Mouse (Mus musculus): ENCODE data around the gene P4ha3.
"Not testable (repeated sequence)": the region's sequence is repeated elsewhere in the genome, so short reads cannot be mapped to it uniquely, and the experiment has no call there.

The P4ha3 gene

DNA sequence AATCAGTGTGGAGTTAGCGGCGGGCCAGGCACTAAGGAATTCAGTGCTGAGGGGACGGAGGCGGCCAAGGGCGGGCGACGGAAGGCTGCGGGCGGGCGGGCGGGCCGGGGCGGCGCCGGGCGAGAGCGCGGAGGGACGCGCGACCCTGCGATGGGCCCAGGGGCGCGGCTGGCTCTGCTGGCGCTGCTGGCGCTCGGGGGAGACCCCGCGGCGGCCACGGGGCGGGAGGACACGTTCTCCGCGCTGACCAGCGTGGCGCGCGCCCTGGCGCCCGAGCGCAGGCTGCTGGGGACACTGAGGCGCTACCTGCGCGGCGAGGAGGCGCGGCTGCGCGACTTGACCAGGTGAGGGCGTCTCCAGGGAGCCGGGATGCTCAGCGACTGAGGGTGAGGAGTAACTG lies at the start of gene P4ha3:
Gene P4ha3 (plus strand): TSS at position 138 of the 400 bp plus-strand sequence.
- no peak for DNase-seq

DNA sequence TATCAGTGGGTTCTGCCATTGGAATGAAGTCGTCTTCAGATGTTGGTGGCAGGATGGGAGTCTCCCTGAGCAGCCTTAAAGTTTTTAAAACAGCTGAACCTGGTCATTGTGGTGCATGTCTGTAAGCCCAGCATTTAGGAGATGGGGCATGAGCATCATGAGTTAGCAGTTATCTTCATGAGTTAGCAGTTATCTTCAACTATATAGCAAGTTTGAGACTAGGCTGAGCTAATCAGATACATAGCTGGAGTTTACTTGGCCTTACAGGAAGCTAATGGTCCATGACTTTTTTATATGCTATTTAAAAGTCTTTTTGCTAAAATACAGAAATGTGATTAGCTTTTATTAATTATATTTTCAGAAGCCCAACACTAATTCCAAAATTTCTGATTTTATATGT lies 47.0 kb upstream of the P4ha3 start:
- DNase-seq, result no peak

DNA sequence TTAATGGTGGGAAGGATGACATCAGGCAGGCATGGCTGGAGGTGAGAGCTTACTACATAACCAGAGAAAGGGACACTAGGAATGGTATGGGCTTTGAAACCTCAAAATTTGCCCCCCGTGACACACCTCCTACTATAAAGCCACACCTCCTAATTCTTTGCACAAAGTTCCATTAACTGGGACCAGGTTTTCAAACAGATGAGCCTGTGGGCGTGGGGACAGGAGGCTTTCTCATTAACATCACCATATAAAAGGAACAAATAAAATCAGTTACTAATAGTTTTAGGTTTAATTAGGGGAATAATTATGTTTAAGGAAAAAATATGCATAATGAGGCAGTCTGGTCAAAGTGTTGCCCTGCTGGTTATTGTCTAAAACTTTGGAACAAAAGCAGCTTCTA lies 44.7 kb upstream of the P4ha3 start:
- no peak for DNase-seq

DNA sequence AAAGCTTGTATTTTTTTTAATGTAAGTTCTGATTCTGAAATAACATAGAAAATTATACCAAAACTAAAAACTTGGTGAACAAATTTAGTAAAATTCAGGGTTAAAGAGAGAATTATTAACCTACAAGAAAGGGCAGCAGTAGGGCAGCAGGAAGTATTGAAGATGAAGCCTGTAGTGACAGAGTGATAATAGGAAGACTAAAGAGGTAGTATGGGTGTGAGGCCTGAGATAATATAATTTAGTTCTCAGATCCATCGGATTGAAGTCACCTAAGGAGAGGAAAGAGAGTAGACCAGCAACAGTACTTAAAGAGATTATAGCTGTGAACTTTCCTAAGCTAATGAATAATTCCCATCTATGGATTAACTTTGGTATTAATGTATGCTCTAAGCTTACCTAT lies 42.3 kb upstream of the P4ha3 start:
- DNase-seq, result no peak

DNA sequence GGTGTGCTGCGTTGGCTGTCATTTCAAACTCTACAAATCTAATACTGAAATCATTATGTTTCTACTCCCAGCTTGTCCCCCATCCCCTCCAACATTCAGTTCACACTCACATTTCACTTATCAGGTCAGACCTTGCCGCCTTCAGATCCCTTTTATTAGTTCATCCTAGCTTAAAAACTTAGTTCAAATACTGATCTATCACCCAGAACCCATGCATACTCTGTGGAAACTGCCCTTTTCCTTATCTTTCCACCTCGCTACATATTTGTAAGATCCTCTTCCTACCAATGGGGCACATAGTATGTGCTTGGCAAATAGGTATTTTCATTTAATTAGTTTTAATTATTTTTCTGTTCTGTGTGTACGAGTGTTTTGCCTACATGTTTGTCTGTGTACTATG lies 41.1 kb upstream of the P4ha3 start:
- DNase-seq, result no peak

DNA sequence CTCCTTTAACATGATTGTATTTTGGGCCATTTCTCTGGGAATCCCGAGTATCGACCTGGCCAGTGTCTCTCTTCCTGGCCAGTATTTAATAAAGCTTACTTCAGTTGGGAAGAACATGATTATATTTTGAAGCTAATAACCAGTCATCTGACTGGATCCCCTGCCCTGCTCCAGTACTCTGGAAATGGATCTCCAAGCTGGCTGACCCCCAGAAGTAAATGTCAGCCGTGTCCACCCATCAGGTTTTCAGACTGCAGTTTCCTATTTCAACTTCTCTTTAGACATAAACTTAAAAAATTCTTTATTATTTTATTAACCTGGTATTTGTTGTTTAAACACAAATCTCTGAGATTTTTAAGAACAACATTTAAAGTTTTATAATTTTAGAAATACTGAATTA lies 40.1 kb upstream of the P4ha3 start:
- no peak for DNase-seq

DNA sequence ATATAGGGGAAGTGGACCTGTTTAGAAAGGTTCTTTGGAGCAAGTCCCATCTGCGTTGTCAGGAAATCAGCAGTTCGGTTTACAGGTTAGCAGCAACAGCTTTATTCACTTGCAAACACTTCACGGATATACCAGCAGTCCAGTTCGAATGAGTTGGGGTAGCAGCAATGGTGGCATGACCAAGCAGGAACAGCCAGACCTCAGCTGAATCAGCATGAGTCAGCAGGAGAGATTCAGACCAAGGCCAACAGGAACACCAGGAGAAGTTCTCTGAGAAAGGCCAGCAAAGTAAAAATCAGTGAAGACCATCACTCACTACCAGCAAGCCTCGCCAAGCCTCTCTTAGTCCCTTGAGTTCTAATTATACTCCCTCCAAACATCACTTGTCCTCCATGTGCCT lies 34.7 kb upstream of the P4ha3 start:
- no peak for DNase-seq

DNA sequence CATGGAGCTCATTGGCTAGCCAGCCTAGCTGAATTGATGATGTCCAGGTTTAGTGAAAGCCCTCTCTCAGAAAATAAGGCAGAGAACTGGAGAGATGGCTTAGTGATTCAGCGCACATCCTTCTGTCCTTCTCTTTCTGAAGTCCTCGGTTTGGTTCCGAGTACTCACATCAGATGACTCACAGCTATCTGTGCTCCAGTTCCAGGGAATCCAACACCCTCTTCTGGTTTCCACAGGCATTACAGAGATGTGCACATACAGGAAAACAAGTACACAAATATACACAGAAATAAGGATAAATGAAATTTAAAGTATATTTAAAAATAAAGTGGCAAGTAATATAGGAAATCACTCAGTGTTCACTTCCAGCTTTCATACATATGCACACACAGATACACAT lies 23.0 kb upstream of the P4ha3 start:
- no peak for DNase-seq

DNA sequence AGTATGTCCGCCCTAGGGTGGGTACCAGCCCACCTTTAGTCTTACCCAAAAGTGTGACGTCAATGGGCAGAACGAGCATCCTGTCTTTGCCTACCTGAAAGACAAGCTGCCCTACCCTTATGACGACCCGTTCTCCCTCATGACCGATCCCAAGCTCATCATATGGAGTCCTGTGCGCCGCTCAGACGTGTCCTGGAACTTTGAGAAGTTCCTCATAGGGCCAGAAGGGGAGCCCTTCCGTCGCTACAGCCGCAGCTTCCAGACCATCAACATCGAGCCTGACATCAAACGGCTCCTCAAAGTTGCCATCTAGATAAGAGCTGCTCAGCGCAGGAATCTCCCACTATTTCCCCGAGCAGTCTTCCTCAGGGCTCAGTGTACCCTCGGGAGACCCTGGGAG lies 20.4 kb upstream of the P4ha3 start:
- DNase-seq, result not testable (repeated sequence)

DNA sequence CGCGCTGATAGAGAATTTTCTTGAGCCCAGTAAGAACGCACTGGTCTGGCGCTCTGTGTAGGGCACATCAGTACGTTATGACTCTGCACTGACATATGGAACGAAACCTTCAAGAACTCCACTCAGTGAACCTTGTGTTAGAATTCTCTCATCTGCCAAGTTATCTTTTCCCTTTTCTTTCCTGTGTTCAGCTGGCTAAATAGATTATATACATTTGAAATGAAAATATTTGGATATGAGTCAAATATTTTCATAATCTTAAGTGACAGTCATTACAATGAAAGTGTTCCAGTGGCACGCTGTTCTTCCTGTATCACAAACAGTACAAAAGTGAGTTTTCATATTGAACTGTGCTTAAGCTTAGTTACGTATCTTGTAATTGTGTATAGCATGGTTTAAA lies 13.0 kb upstream of the P4ha3 start:
- no peak for DNase-seq

DNA sequence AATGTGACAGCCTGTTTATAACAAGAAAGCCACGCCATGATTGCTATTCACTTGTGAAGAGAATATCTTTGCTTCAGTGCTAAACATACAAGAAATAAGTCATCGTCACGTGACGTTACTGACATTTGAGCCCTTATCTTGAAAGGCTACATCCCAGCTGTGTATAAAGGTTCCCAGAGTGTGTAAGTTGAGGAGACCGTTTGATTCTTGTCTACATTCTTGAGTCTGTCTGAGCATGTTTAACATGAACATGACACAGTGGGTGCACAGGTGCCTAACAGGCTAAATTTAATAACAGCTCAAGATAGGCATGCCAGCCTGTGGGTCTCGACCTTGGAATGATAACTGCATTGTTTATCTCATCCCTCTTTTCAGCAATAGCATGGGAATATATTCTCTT lies 10.8 kb upstream of the P4ha3 start:
- no peak for DNase-seq

DNA sequence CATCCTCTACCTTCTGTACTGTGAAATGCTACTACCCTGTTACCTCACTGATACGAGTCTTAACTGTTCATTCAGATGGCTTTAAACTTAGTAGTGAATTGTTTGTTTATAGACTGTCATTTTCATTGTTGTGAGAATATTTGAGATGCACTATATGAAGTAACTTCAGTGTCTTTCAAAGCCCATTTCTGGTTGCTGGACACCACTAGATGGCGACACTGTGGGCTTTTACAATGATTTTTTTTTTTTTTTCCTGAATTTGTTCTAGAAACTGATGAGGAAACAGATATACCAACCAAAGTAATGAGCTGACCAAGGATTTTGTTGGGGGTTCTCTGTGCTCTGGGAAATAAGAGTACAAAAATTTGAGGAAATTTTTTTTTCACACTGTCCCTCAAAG lies 8.9 kb upstream of the P4ha3 start:
- DNase-seq, result no peak

DNA sequence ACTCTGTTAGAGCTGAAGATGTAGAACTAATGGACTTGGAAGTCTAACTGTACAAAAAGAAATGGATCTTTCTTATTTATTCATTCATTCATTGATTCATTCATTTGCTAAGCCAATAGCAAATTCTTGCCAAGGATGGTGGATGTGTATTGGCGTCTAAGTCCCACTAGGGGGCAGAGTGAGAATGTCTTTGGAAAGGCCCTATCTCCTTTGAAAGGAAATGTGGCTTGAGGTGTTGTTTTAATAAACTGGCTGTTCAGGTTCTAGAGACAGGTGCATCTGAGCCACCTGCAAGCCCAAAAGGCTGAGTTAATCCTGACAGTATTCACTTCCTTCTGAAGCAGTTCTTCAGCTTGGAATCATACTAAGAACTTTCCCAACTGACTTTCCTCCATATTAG lies 5.5 kb upstream of the P4ha3 start:
- no peak for DNase-seq

DNA sequence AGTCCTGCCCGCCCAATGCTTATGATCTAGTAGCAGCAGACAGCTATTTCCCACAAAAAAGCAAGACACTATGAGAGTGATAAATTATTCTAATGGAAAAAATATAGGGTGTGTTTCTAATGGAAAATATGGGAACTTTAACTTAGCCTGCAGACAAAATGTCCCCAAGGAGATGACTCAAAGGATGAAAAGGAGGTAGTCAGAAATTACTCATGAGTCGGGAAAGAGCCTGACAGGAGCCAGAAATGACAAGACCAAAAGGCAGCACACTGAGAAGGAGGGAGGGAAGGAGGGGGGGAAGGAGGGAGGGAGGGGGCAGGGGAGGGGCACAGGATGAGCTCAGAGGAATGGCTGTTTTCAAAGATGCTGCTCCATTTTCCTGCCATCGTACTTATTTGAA lies 3.7 kb upstream of the P4ha3 start:
- DNase-seq, result no peak

DNA sequence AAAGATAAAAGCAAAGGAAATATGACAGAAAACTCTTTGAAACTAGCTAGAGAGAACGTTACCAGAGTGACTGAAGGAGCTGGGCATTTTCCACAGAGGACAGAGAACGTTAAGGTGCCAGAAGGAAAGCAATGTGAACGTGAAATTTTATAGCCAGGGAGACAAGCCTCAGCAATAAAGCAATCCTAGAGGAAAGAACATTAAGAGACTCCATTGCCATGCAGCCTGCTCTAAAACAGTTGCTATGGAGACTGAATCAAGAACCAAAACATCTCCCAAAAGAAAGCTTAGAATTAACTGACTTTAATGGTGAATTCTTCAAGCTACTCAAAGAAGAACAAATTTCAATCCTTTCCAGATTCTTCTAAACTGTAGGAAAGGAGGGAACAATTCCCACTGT lies 2.0 kb upstream of the P4ha3 start:
- no peak for DNase-seq

DNA sequence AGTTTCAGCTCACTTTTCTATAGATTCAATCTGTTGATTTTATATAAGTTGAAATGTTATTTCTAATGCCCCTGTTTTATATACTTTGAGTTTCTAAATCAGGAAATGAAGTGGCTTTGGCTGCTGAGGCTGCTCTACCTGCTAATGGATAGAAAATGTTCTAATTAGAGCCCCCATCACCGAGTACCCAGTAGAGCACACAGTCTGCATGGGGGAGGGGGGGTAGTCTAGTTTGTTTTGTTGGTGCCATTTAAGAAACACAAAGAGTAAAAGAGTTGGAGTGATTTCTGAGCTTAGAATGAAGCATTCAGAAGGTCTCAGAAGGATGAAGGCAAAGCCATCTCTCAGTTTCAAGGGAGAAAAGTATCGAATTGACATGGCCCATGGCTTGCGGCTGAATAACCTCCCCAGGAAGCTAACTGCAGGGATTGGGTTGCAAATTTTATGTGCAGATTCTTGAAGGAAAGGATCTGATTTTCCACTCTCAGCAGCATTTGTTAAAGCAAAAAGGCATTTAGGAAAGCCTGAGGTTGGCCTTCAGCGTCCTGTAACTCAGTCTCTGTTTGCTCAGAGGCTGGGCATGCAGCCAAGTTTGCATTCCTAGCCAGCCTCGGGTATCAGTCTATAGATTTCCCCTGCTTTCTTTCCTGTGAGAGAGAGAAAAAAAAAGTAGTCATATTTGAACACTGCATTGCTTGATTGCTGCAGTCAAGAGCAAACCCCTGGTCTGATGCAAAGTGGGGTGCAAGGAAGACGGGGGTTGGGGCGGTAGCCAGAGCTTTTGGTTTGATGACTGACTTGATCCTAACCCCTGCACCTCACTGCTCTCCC lies 2.6 kb downstream of the P4ha3 start:
- no peak for DNase-seq

DNA sequence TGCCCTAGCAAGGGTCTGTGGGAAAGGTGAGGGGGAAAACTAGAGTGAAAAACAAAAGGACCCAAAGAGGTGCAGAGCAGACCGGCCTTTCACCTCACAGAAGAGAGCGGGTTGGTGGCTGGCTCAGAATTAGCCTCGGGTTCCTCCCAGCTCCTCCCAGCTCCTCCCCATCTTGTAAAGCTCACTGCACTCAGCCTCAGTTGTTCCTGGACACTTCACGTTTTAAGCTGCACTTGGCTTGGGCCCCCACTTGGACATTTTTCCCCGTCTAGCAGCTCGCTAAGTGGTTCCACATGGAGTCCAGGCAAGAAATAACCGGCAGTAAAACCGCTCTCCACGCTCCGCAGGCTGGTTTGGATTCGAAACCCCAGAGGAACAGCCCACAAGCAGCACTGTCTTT lies 3.3 kb downstream of the P4ha3 start:
- no peak for DNase-seq

DNA sequence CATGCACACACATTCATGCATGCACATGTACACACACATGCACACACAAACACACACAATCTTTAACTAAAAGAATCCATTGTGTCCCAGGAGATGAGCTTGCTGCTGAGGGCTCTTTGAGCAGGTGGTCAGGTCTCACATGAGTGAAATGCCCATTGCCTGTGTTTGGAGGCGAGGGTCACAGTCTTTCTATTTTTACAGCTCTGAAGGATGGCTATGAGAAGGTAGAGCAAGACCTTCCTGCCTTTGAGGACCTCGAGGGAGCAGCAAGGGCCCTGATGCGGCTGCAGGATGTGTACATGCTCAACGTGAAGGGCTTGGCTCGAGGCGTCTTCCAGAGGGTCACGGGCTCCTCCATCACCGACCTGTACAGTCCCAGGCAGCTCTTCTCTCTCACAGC lies 8.2 kb downstream of the P4ha3 start:
- DNase-seq, result no peak

DNA sequence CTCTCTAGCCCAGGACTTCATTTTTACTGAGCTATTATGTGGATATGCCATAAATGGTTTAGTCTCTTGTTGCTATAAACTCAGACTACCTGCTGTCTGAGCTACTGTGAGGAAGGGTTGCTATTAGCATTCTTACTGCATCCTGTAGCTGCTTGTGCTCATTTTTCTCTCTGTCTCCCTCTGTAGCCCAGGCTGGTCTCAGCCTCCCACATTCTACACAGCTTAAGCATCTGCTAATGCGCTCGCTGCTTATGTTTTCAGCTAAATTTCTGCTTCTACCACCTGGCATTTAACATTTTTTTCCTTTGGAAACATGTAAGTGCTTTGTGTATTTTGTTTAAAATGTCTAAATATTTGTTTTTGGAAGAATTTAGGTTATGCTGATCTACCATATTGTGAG lies 10.4 kb downstream of the P4ha3 start:
- DNase-seq, result no peak

DNA sequence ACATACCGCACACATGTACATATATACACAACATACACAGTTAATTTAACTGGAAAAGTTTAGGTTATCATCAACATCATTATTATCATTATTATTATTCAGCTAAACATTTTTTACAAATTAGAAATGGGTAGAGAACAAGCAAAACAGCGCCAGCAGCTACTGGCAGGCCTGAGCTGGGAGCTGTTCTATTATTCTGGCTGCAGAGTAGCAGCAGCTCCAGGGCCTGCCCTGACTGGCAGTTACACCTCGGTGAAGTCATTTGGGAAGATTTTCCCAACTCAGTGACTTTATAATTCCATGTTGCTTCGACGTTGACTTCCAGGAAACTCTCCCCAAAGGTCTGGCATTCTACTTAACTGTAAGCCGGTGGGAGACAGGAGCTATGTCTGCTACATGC lies 11.4 kb downstream of the P4ha3 start:
- DNase-seq, result no peak

DNA sequence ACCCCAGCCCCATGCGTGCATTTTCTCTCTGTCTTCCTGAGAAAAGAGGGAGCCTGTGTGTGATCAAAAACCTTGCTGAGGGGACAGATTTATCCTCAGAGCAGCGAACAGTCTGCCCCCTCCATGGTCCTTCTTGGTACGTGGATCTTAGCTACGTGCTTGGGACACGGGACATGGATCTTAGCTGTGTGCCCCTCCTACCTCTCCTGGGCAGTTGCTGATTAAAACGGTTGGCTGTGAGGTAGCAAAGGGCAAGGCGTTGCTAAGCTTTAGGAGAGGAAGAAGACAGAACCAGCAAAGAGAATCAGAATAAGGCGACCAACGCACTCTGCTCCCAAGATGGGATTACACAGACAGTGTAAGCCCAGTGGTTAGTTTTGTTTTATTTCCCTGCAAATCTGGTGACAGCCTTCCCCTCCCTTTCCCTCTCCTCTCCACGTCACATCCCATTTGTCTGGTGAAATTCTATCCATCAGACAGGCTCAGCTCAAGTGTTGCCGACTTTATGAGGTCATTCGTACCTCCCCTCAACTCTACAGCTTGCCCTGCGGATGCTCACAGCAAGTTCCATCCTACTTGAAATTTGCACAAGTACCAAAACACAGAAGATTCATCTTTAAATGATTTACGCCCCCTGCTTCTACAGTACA lies 13.7 kb downstream of the P4ha3 start:
- DNase-seq, result no peak

DNA sequence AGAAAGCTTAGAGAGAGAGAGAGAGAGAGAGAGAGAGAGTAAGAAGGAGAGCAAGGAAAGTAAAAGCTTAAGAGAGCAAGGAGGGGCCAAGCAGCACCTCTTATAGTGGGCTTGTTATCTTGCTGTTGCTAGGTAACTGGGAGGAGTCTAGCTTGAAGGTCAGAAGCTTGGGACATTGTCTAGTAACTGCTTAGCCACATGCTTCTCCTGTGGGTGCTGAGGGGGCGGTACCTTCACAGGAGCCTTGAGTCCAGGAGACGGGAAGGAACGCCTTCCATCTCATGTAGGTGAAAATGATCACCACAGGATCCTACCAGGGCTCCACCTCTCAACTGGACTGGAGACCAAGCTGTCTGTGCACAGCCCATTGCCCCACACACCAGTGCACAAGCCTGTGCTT lies 16.1 kb downstream of the P4ha3 start:
- no peak for DNase-seq

DNA sequence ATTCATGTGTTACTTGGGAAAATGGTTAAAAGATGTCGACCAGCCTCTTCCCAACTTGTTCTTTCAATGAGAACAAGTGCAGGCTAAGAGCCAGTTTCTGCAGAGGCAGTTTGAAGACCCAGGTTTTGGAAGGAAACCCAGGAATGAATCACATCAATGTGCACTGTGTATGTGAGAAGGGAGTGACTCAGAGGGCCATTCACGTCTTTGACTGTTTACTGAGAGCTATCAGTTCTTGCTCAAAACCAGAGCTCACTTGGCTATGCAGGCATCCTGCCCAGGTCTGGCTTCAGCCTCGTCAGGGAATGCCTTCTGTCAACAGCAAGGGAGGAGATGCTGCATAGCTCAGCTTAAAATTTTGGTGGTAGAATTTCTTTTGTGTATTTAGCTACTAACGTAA lies 17.0 kb downstream of the P4ha3 start:
- DNase-seq, result no peak

DNA sequence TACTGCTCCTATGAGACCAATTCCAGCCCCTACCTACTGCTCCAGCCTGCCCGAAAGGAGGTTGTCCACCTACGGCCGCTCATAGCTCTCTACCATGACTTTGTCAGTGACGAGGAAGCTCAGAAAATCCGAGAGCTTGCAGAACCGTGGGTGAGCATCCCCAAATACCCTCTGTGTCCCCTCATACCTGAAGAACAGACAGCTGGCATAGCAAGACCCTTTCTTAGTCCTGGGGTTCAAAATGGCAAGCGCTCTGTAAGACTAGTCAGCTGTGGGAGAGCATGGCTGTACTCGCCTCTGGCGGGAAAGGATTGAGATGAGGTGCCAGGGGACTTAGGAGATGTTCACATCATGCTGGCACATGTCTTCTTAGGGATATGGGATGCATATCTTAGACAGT lies 20.6 kb downstream of the P4ha3 start:
- no peak for DNase-seq

All from cerebellum, adult 11-12 months (tissue).